Mouse (Mus musculus) left cerebral cortex, postnatal 25 days (tissue): Measurements from ENCODE around the gene Sgms1. TPM values are rescaled to one million over a fixed set of nuclear protein-coding genes. Genes with fewer than 3 reads are reported as not detected.
"Not testable (repeated sequence)": the region's sequence is repeated elsewhere in the genome, so short reads cannot be mapped to it uniquely, and the experiment has no call there.

ENCODE experiments used
- DNase-seq, 2 experiments: peaks; one replicate each; pipeline ENCODE4 v3.0.0; 2022; ENCODE audit warnings: low spot score in 2 of 2, mixed read lengths in 1 of 2
- intact Hi-C: fragments of 180-260 bp; cut with DNase I; formaldehyde crosslinking; loops from one replicate; pipeline ENCODE4 v1.15.1; 2025
- total RNA-seq, 2 experiments: library from RNA; stranded (reverse); gene quantifications; 2 replicates each; pipeline ENCODE4 v1.2.3; 2021

Gene Sgms1
- total RNA-seq, 2 experiments from 2014 or later = 44.2 to 53.5 TPM

DNA sequence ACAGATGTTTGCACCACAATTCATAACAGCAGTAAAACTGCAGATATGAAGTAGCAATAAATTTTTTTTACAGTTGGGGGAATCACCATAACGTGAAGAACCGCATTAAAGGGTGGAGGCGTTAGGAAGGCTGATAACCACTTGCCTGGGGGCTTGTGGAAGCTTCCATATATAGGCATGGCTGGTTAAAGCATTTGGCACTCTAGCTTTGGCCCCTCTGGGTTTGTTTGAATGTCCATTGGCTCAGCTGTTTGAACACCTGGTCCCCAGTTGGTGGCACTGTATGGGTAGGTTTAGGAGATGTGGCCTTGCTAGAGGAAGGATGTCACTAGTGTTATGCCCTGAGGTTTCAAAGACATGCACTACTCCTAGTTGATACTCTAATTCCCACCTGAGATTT, 27.0 kb downstream of the Sgms1 start:
- no peak for DNase-seq
- intact Hi-C loops = no loop called here

DNA sequence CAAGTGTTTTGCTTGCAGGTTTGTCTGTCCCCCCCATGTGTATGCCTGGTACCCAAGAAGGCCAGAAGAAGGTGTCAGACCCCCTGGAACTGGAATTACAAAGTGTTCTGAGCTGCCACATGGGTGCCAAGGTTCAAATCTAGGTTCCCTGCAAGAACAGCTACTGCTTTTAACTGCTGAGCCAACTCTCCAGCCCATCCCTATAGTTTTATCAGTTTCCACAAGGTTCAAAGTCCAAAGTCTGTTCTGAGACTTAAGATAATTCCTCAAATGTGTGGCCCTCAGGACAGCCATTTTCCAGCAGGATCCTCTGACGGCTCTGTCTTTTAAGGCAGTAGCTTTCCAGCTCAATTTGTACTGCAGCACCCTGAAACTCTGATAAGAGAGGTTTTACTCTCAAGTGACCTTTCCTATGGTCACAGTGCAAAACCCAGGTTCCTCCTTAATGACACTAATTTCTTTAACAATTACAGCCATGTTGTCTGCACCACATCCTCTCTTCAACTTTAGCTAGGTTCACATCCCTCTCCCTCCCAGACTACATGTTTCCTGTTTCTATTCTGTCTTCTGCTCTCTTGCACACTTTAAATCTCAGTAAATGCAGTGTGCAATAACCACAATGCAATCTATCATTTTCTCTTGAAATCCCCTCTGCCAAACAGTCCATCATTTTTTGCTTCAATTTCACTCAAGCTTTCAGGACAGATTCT, 28.4 kb downstream of the Sgms1 start:
- intact Hi-C loops = no loop called here
- no peak for DNase-seq

DNA sequence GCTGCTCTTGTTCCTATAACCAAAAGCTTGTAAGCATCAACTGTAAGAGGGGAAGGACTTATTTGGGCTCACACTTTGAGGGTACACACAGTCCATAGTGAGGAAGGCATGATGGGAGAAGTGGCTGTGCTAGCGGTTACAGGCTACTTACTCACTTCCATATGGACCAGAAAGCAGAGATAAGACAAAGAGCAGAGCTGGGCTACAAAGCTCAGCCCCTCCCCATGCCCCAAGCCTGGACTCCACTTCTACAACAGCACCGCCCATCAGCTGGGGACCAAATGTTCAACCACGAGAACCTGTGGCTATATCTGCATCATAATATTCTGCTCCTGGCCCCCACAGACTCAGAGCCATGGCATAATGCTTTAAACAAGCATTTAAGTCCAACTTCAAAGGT, 29.0 kb downstream of the Sgms1 start:
- DNase-seq = no peak
- intact Hi-C loops = no loop called here

DNA sequence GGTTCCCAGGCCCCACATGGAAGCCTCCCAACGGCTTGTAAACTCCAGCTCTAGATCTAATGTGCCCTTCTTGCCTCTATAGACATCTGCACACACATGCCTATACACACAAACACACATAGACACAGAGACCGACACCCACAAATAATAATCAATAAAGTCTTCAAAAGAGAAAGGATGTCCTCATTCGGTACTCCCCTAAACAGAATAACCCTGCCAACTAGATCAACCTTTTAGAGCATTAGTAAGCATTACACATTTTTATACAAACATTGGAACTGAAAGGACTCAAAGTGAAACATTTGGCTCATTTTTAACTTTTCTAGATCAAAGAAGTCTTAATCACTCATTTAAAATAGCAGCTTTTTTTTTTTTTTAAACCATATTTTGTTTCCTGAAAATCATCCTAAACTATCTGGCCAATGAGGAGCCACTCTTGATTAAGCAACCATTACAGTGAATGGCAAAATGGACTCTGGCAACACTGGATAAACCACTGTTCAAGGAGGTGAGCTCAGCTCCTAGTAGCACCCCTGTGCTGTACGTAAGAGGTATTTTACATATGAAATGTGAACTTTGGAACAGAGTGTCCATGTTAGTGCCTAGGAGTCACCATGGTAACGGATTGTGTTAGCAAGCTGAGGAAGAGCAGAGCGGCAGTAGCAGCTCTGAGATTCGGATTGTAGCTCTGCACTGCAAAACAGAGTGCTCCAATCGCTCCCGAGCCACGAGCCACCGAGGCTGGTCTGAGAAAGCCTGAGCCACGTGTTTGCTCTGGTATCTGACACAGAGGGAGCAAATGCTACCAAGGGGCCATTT, 30.6 kb downstream of the Sgms1 start:
- DNase-seq = peak; percentile 51 to 53
- intact Hi-C loops = no loop called here

DNA sequence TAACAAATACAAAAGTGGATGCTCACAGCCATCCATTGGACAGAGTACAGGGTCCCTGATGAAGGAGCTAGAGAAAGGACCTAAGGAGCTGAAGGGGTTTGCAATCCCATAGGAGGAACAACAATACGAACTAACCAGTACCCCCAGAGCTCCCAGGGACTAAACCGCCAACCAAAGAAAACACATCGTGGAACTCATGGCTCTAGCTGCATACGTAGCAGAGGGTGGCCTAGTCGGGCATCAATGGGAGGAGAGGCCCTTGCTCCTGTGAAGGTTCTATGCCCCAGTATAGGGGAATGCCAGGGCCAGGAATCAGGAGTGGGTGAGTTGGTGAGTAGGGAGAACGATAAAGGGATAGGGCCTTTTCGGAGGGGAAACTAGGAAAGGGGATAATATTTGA, 31.5 kb downstream of the Sgms1 start:
- DNase-seq, intact Hi-C loops: not testable (repeated sequence)

DNA sequence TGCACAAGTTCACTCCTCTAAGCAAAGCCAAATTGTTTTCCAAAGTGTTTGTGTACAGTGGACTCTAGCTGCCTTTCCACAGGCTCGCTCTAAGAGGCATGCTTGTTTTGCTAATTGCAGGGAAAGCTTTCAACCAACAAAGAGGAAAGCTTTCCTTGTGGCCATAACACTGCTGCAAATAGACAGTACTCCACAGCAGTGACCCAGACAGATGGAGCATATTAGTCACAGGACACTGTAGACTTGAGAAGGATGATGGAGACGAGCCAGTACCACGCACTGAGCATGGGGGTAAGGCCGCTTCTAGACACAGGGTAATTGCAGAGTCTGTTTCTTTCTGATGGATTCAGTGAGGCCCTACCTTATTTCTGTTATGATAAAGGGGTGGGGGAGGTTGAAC, 33.3 kb downstream of the Sgms1 start:
- intact Hi-C loops = no loop called here
- peak in 1 of 2 experiments; percentile 35 for DNase-seq

DNA sequence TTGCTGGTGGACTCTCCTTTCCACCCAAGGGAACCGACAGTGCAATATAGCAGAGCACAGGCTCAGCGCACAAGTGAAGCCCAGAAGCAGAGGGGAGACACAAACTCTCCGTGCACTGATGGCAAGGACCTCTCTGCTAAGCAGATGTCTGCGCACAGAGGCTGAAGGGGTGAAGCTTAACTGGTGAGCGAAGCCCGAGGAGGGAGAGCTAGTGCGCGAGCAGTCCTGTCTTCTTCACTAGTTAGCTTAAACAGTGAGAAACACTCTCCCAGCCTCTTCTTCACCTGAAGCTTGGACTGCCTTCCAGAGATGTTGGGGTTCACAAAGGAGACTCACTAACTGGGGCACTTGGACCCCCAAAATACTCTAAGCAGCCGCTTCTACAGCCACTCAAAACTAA, 36.1 kb downstream of the Sgms1 start:
- DNase-seq = no peak
- intact Hi-C loops = no loop called here

DNA sequence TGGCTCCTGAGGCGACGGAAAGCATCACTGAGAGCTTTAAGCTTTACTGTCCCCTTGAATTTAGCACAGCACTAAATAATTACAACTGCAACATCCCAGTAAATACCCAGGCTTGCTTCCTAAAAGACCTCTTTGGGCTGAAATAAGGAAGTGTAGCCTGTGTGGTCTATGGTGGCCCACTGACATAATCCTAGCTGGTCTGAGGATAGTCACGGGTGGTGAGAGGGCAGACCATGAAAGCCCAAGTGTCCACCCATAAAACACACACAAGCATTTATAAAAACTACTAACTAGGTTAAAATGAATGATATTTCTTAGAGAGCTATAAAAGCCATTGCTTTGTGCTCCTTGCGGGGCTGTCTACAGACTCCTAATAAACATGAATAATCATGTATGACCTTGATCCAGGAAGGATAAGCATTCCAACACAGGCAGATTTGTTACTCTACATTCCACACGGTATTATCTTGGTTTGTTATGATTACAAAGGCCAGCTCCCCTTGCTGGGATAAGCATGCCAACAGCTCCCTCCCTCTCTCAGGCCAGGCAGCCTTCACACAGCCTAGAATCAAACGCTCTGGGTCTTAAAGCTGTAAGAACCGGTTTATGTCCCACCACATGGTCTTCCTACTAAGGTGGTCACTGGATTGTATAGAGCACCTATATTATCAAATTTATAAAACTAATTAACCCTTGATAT, 40.4 kb downstream of the Sgms1 start:
- intact Hi-C loops = no loop called here
- DNase-seq = no peak

DNA sequence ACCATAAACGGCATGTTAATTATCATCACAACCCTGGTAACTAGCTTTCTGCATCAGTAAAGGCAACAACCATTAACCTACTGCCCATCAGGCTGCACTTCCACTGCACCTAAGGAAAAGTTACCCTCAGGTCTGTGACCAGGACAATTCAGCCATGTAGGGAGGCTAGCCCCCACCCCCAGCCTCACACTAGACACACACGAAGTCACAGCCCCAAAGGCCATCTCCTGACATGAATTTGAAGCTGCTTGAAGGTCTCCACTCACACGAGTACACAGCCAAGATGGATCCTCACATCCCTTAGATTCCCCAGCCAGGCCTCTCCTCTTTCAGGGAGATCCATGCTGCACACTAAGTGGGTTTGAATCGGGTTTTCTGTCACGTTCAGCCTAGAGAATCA, 42.0 kb downstream of the Sgms1 start:
- intact Hi-C loops = no loop called here
- no peak for DNase-seq

DNA sequence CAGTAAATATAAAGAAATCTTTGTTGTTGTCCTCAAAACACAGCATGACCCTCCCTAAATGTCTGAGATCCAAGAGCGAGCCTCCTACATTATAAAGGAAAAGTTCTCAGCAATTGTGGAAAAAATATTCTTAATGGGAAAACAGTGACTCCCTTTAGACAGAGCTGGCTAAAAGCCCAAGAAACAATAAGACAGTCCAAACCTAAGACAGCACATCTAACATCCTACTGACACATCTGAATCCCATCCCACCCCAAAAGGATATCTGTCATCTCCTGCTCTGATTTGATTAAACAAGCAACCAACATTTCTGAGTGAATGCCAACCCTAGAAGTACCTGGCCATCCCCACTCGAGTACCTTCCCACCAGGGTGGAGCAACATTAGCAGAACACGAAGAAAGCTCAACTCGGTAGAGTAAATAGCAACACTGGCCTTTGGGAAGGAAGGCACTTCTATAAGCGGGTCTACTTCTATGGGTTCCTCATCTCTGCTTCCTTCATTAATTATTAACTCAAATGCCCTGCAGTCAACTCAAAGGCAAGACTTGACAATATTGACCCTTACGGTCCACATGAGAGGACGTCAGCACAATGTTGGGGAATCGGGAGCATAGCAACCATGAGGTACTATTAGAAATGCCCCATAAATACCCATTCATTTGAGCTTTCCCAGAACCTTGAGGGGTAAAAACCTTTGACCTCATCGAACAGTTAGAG, 42.7 kb downstream of the Sgms1 start:
- intact Hi-C loops = no loop called here
- no peak for DNase-seq

DNA sequence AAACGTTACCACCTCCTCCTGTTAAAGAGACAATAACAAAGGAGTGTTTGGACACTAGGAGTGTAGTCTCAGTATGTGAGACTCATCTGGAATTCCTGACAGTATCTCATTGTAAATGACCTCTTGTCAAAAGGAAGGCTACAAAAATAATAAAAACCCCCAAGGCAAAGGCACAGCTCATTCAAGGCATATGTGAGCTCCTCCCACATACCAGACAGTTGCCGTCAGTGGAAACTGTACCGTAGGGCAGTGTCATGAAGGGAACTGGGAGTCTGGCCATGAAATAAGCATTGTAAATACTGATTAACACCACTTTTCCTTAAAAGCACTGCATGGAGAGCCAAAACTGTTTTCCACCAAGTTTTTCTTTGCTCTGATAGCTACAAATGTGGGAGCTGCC, 43.3 kb downstream of the Sgms1 start:
- DNase-seq = peak in 1 of 2 experiments; percentile 42
- intact Hi-C loops = no loop called here

DNA sequence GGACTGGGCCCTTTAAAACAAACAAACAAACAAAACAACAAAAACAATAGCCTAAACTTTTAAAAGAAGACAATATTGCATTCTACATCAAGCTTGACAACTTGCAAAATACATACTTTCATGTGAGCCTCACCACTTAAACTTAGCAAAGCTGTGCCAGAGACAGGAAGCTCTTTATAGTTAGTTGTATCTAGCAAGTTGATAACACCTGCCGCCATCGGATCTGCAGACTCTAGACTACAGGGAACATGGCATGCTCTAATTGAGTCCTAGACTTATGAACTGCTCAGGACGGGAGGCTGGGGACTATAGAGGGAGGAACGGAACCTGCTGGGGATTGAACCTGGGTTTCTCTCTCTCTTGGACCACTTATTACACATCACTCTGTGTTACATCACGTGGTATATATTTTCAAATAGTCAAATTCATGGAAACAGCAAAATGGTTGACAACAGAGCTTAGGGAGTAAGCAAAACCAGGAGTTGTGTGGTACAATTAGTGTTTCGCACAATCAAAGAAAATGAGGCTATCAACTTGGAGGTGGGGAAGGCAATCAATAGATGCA, 44.3 kb downstream of the Sgms1 start:
- no peak for DNase-seq
- intact Hi-C loops = no loop called here

DNA sequence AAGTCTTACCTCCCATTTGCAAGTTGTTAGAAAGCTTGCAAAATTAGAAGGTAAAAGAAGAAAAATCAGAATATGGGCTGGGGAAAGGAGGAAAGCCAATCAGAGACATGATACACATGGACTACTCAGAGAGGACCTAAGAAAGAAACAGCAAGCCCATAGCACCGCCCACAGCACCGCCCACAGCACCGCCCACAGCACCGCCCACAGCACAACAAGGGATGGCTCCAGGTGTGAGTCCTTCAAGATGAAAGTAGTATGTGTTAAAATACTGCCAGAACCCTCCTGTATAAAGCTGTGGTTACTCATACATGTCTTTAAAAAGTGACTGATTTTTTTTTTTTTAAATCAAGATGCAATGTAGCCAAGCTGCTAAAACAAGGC, 44.8 kb downstream of the Sgms1 start:
- intact Hi-C loops = loop anchor here (5.0 kb wide), 1 partner anchor 43 kb away; the partner anchor contains the start of gene Sgms1
- DNase-seq = peak in 1 of 2 experiments; percentile 65

DNA sequence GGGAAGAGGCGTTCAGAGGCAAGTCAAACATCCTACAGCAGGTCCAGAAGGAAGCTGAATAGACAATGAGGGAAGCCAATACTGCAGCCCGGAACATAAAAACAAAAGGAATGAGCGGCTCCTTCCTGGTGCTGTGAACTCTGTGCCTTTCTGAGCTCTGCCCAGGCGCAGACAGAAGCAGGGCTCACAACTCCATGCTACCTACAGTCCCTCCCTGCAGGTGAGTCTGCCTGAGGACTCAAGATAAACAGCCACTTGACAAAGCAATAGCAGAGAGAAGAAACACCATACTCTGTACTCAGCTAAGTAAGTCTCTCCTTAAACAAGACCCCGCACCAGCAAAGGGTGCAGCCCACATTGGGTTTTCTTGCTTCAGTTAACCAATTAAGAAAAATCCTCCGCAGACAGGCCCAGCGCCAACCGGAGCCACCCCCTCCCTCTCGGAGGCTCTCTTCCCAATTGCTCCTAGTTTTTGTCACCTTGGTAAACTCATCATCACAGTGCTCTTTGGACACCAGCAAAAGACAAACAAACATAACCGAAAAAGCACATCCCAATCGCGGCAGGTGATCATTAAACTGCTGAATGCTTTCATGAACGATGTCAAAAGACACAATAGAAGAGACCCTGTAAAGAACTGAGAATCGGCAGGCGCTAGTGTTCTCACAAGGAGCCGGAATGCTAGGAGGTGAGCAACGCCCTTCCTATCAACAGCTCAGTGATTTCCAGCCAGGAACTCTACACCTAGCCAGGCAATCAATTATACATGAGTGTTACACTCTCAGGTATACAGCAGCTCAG, 45.4 kb downstream of the Sgms1 start:
- peak in 1 of 2 experiments; percentile 60 for DNase-seq
- intact Hi-C loops = loop anchor here (5.0 kb wide), 1 partner anchor 43 kb away; the partner anchor contains the start of gene Sgms1

DNA sequence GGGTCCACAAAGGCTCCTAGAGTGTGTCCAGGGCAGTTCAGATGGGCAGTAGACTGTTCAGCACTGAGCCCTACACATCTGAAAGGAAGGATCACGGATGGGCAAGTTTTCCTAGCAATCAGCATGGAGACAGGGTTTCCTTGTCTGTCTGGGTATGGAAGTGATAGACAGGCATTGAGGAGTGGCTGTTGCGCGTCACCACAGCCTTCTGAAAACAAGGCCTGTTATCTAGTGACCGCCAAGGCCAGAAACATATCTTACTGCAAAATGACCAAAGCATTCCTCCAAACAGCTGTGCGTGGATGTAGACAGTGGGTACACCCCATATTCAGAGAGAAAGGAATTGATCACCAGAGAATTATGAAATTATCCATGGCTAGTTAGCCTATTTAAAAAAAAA, 47.1 kb downstream of the Sgms1 start:
- intact Hi-C loops = loop anchor here (5.0 kb wide), 1 partner anchor 45 kb away; the partner anchor contains the start of gene Sgms1
- no peak for DNase-seq

DNA sequence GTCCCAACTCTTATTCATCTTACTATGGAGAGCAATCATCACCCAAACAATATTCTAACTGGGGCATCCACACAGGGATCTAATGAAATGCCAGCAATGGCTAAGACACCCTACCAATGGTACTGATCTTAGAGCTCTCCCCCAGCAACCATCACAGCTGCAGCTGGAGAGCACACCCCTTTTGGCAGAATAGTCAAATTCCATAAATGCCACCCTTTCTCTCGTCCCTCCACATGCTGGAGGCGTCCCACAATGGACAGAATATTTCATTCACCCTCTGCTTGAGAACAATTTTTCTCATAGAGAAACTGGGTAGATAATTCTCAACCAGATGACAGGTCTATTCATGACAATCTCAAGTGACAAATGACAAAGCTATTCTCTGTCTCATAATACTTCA, 48.4 kb downstream of the Sgms1 start:
- no peak for DNase-seq
- intact Hi-C loops = loop anchor here (5.0 kb wide), 1 partner anchor 46 kb away; the partner anchor contains the start of gene Sgms1

DNA sequence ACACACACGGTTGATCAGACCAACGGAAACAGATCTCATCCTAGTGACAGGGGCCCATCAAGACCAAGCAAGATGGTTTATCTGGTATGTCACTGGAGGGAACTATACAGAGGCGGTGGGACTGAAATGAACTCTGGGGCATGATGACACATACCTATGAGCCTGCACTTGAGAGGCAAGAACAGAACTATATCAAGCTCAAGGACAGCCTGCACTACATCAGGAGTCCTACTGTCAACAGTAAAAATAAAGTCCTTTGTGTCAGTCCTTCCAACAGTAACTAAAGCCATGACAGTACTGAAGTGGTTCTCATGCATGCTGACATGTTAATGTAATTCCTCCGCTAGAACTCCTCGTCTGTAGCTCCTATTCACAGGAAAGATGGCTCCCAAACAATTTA, 49.3 kb downstream of the Sgms1 start:
- intact Hi-C loops = loop anchor here (5.0 kb wide), 1 partner anchor 47 kb away; the partner anchor contains the start of gene Sgms1
- DNase-seq = no peak

DNA sequence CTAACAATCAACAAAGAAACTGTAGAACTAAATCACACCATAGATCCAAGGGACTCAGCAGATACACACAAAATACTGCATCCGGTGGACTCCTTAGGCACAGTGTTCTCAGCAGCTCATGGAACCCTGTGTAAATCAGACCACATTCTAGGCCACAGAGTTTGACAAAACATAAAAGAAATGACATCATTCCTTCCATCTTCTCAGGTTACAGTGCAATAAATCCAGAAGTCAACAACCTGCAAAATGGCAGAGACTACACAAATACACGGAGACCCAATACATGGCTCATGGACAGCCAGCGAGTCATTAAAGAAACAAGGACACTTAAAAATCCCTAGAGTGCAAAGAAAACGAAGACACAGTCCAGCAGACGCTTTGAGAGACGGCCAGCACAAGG, 51.8 kb downstream of the Sgms1 start:
- intact Hi-C loops = no loop called here
- DNase-seq = no peak
